Mouse (Mus musculus): ENCODE results near the gene Arg2. TPM values are rescaled to one million over a fixed set of nuclear protein-coding genes. Genes with fewer than 3 reads are reported as not detected.

Arg2 gene
- 0.71 TPM in 2 replicates for polyA plus RNA-seq (2012; rRNA removed)

GRCm38 (mm10) chr12:79130299-79131177, at the start of gene Arg2:
TSS of gene Arg2 (plus strand) at chr12:79130777.

GRCm38 (mm10) chr12:79089182-79089812, 41.3 kb upstream of the Arg2 start, which contains the start of gene Pigh:
TSS of gene Pigh (minus strand) at chr12:79089651.

DNA sequence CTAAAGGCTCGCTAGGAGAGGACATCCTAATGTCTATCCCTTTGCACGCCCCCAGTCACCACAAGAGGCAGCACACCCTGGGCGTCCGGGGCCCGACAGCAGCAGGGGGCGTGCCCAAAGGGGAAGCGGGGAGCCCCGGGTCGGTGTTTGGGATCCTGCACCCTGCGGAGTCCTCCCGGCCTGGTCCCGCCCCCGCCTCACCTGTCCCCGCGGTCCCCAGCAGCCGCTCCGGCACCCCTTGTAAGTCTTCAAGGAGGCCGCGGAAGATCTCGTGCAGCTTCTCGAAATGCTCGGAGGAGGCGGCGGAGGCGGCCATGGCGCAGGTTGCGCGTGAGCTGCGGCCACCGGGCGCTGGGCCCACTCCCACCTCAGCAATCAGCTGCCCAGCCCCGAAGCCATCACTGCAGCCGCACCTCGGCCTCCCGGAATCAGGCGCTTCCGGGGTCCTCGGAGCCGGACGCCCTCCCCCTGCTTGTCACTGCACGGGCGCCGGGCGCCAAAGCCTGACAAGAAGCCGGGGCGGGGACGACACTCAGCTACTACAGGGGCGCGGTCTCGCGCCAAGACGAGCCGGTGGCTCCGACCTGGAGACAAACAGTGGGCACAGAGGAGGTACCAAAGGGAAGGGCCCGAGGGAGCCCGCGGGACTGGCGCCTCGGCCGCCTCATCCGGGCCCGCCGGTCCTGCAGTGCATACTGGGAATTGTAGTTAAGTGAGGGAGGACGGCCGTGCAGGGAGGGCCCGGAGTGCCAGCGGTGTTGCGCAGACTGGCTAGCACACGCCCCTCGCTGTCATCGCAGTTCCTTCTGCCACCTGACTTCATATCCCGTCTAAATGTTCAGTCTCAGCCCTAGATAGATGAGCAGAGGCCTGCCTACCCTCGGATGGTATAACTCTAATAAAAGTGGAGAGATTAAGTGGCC, 41.7 kb downstream of the Arg2 start, which contains the start of gene Vti1b:
Gene Vti1b, minus strand, starts transcription at position 649 of the 923 bp plus-strand sequence.

GRCm38 (mm10) chr12:79192193-79192592, 61.6 kb downstream of the Arg2 start, which contains the start of gene Rdh11:
TSS of gene Rdh11 (minus strand) at chr12:79192293.

Other genes with a start within 250 kb of the Arg2 start
- gene Plek2, start 223.8 kb upstream of the Arg2 start, polyA plus RNA-seq (2012; rRNA removed) = 10.5 and 12.5 TPM in 2 replicates
- 3.5 and 3.6 TPM in 2 replicates for gene Tmem229b, start 123.2 kb upstream of the Arg2 start, polyA plus RNA-seq (2012; rRNA removed)
- gene Plekhh1, start 101.6 kb upstream of the Arg2 start, polyA plus RNA-seq (2012; rRNA removed) = 0.54 and 0.56 TPM in 2 replicates
- gene Pigh, start 41.1 kb upstream of the Arg2 start, polyA plus RNA-seq (2012; rRNA removed) = 4.2 and 4.7 TPM in 2 replicates
- gene Vti1b, start 41.9 kb downstream of the Arg2 start, polyA plus RNA-seq (2012; rRNA removed) = 16.5 TPM in 2 replicates
- gene Rdh11, start 61.5 kb downstream of the Arg2 start, polyA plus RNA-seq (2012; rRNA removed) = 45.8 and 51.7 TPM in 2 replicates
- 2.3 and 3.1 TPM in 2 replicates for gene Rdh12, start 78.1 kb downstream of the Arg2 start, polyA plus RNA-seq (2012; rRNA removed)
- gene Zfyve26, start 165.5 kb downstream of the Arg2 start, polyA plus RNA-seq (2012; rRNA removed) = 15.7 and 17.2 TPM in 2 replicates
- 1.7 and 1.8 TPM in 2 replicates for gene Rad51b, start 166.5 kb downstream of the Arg2 start, polyA plus RNA-seq (2012; rRNA removed)

Data from liver, embryonic 18 days (tissue).